Mouse (Mus musculus) embryonic stem cell, embryonic (primary cell): ENCODE results near the gene Lgals3bp.

Experiments
- CTCF ChIA-PET, 4 experiments: fragments of 300-600 bp in 2 of 4; fragments of 350-600 bp in 2 of 4; sonication (Branson Sonifier 250); formaldehyde crosslinking; loops; one replicate each; lab custom pipeline; 2022; ENCODE audit warnings: inconsistent platforms in 2 of 4; lab: Charles Lee
- POLR2A ChIA-PET, 4 experiments: fragments of 300-600 bp in 2 of 4; fragments of 350-600 bp in 2 of 4; sonication (Branson Sonifier 250); formaldehyde crosslinking; loops; one replicate each; lab custom pipeline; 2022; ENCODE audit warnings: antibody characterized with exemption in 4 of 4, inconsistent platforms in 1 of 4; lab: Charles Lee

Gene Lgals3bp

DNA sequence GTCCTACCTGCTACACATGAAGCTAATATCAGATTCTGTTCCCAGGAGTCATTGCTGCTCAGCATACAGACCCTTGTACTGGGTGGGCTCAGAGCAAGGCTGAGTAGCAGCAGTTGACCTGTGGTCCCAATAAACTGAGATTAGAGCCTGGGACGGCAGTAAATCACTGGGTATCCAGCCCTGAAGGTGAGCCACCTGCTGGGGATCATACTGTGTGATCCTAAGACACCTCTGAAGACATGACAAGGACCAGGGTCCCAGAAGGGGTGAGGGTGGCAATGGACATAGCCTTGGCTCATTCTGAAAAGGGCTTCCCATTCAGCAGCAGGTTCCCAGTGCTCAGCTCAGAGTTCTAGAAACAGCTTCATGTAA lies 8.2 kb upstream of the Lgals3bp start:
- ChIA-PET CTCF (interaction anchor here in 2 of 4 experiments (1.9 to 3.9 kb wide), 3 partner anchors 9 to 13 kb away, joined by 6 to 22 read pairs (median 10); partner anchors contain the start of gene Cant1 (in 1 of the 2)), POLR2A (interaction anchor here in 2 of 4 experiments (0.8 to 1.3 kb wide), 3 partner anchors 13 to 561 kb away, joined by 3 to 4 read pairs (median 3); no protein-coding TSS in a partner anchor)

DNA sequence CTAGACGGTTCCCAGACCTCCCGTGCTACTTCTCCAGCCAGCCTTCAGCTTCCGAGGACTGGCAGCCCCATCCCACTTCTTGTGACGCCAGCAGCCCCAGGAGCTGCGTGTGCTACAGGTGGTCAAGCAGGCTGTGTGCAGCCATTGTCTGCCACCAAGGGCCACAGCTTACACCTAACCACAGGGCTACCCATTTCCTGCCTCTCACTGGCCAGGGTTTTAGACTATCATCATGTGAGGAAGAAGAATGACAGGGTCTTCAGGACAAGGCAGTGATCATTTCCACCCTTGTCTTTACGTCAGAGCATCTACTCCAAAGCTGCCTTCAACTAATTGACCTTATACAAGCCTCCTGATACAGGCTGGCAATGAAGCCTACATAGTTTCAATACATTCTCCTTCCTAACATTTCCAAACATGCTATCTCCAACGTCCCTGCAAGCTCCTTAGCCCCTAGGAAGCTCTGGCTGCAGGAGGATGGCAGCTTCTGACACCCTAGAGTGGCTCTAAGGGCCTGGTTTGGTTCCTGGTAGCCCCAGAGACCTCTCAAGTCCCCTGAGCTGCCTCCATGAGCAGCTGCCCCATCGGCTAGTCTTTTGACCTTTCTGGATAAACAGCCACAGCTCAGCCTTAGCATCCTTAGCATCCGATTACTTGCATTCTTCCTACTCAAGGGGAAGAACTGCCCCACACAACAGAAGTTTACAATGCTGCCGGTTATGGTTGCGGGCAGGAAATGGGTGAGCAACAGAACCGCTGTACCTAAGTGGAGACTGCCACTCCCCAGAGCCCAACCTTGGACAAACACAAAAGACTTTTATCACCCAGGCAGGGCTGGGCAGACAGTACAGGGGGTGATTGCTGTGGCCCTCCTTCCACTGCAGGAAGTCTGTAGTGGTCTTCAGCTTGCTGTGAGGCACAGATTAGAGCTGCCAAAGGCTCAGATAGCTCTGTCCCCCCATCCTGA lies 7.5 kb upstream of the Lgals3bp start:
- CTCF ChIA-PET: interaction anchor here (0.6 to 3.9 kb wide), 6 partner anchors 10 to 122 kb away, joined by 5 to 22 read pairs (median 8); partner anchors contain the start of gene Cant1 (in 1 of the 4)
- POLR2A ChIA-PET: interaction anchor here in 3 of 4 experiments (0.6 to 3.0 kb wide), 10 partner anchors 8 to 560 kb away, joined by 3 to 18 read pairs (median 3); partner anchors contain the start of genes Cant1 (in 1 of the 3) and Usp36 (in 1 of the 3)

DNA sequence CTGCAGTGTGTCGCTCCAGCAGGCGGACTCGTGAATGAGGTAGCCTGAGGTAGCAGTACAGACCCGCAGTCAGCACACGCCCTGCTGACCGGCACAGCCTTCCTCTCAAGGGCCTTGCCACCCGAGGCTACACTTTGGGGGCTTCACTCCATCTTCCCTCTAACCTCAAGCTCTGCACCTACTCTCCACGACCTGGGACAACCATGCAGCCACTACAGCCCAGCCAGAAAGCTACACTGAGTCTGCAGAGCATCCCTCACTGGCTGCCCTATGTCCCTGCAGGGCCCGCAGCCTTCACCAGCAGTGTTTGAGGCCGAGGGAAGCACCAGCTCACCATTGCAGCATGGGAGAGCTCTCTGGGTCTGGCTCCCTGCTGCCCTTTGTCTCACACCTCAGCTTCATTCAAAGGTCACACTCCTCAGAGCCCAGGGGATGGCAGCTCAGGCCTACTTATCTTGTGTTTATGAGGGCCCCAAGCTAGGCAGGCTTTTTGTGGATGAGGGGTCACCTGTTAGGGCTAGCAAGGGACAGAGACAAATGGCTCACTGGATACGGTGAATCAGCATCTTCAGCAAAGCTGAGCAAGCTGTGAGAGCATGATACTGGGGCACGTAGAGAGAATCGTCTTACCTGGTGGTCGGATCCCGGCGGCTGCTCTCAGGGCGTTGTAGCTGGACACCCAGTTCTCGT lies 6.3 kb upstream of the Lgals3bp start:
- CTCF ChIA-PET: interaction anchor here in 3 of 4 experiments (0.5 to 3.9 kb wide), 17 partner anchors 9 to 1369 kb away, joined by 3 to 22 read pairs (median 4); partner anchors contain the start of gene Cant1 (in 1 of the 3)
- POLR2A ChIA-PET: interaction anchor here in 2 of 4 experiments (0.6 to 3.0 kb wide), 7 partner anchors 9 to 463 kb away, joined by 3 to 18 read pairs (median 5); partner anchors contain the start of genes Cant1 (in 1 of the 2) and Usp36 (in 1 of the 2)

DNA sequence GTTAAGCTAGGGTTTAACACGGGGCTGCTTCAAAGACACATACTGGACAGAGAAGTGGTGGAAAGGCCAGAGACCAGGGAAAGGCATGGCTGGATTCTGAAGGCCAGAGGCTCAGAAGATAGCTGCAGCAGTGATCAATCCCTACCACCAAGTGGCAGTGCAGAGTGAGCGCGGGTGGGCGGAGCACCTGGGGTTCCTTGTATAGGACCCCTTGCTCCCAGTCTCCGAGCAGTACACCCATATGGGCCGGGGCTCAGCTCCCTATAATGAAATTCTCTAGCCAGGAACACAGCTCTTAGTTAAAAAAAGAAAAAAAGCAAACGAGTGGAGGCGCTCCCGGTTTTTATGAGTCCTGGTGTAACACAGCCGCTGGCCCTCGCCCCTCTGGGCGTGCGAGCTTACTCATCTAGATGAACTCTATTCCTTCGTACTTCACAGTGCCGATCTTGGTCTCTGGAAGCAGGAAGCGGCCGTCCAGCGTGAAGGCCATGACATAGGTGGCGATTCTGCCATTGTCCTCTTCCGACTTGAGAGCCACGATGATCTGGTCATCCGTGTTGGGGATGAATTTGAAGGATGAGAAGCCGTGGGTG lies 5.5 kb upstream of the Lgals3bp start:
- POLR2A ChIA-PET: interaction anchor here in 2 of 4 experiments (0.6 to 3.0 kb wide), 10 partner anchors 9 to 640 kb away, joined by 3 to 18 read pairs (median 4); partner anchors contain the start of genes Cant1 (in 1 of the 2) and Usp36 (in 1 of the 2)
- CTCF ChIA-PET: interaction anchor here (0.5 to 3.9 kb wide), 42 partner anchors 9 to 1756 kb away, joined by 3 to 22 read pairs (median 4); partner anchors contain the start of gene Cant1 (in 1 of the 4)

DNA sequence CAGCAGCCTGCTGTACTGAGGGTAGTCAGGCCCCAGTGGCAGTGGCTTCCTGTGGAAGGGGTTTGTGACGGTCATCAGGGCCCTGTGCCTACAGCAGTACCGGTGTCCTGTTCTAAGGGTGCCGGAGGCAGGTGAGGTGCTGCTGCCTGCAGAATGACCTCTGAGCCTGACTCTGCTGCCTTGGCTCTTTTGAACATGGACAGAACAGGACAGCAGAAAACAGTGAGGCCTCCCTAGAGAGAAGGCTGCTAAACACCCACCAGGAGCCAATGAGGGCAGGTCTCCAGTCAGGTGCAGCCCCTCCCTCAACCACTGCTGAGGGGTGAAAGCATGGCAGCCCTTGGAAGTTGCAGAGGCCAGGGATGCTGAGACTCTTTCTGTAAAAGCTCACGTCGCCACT lies 4.6 kb upstream of the Lgals3bp start:
- ChIA-PET CTCF (interaction anchor here in 2 of 4 experiments (0.7 to 3.9 kb wide), 7 partner anchors 11 to 102 kb away, joined by 3 to 22 read pairs (median 3); no protein-coding TSS in a partner anchor), POLR2A (interaction anchor here in 1 of 4 experiments (1.4 kb wide), 1 partner anchor 11 kb away, joined by 4 read pairs; no protein-coding TSS in a partner anchor)

DNA sequence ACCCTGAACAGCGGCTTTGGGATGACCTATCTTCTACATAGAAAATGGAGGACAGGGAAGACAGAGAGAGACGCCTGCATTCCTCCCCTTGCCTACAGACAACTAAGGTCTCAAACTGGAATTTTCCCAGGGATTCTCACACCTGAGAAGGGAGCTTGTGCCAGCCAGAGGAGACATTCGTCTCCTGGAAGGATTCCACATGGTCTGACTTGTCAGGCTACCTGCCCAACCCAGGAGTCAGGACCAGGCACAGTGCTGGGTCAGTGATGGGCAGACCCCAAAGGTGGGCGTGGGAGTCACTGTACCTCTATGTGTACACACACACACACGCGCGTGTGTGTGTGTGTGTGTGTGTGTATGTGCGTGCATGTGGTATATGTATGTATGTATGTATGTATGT lies 3.4 kb upstream of the Lgals3bp start:
- CTCF ChIA-PET: interaction anchor here in 1 of 4 experiments (0.6 to 0.9 kb wide), 2 partner anchors 9 to 18 kb away, joined by 3 to 4 read pairs; no protein-coding TSS in a partner anchor
- POLR2A ChIA-PET: interaction anchor here in 2 of 4 experiments (0.9 to 1.4 kb wide), 2 partner anchors 12 to 14 kb away, joined by 3 to 4 read pairs; partner anchors contain the start of gene Cant1 (in 1 of the 2)

DNA sequence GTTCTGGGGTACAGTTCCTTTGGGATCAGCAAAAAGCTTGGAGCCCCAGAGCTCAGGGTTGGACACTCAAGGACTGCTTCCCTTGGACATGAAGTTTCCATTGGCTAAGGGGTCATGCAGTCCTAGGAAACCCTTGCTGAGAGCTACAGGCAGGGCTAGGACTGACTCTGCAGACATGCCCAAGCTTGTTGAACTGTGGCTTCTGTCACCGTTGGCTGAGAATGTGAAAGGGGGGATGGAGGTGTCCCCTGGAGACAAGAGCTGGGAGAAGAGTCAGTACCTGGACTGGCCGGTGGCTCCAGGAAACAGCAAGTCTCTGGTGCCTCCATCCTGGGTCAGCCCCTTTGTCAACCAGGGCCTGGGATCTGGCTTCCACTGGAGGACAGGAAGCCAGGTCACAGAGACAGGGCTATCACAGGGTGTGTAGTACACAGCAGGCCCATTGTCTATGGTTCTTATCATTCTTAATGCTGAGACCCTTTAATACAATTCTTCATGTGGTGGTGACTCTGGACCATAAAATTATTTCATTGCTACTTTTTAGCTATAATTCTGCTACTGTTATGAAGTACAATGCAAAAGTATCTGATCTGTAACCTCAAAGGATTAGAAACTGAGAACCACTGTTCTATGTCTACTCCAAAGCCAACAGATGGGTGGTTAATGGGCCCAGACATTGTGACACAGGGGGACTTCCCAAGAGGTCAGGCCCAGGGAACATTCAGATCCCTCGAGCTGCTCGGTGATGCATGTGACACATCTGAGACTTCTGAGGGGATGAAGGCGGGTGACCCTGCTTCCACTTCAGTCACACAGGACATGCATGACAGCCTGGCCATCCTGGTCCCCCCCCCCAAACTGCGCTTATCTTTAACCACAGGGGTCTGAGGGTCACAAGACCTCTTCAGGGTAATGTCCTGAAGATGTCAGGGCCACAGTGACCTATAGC lies 2.3 kb upstream of the Lgals3bp start:
- CTCF ChIA-PET: interaction anchor here in 2 of 4 experiments (0.6 to 1.5 kb wide), 4 partner anchors 19 to 684 kb away, joined by 3 to 8 read pairs (median 4); no protein-coding TSS in a partner anchor
- POLR2A ChIA-PET: no interaction called here

DNA sequence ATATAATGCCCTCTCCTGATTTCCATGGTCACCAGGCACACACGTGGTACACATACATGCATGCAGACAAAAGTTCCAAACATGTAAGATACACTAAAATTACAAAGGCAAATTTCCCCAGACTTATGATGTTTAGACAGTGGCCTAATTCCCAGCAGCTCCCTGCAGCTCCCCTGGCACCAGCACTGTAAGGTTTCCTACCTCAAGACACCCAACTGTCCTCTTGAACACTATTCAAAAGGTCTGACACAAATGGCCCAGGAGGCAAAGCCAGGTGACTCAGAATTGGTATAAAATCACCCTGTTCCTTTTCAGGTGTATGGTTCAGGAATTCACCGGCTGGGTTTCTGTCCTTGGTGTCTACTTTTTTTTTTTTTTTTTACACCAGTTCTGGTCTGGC lies 1.3 kb upstream of the Lgals3bp start:
- CTCF ChIA-PET: interaction anchor here in 1 of 4 experiments (0.6 to 1.5 kb wide), 3 partner anchors 20 to 685 kb away, joined by 3 to 8 read pairs (median 4); no protein-coding TSS in a partner anchor
- POLR2A ChIA-PET: no interaction called here

DNA sequence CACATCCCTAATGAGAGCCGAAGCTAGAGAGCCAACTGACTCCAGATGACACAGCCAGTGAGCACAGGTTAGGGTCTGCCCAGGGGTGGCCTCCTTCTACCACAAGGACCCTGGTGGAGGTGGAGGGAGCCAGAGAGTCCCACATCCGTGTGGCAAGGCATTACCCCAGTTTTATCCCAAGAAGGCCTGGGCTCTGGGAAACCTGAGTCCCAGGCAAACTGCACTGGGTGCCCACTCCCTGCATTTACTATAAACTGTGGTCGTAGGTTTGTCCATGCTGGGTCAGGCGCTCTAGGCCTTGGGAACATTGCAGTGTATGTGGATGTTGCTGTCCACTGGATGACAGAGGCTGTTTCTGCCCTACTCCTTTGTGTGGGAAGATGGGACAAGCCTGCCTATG lies 697 bp downstream of the Lgals3bp start:
- POLR2A ChIA-PET: interaction anchor here in 2 of 4 experiments (0.6 to 1.0 kb wide), 5 partner anchors 18 to 431 kb away, joined by 3 to 4 read pairs (median 3); partner anchors contain the start of genes Cant1 (in 1 of the 2) and Socs3 (in 1 of the 2)
- CTCF ChIA-PET: interaction anchor here in 2 of 4 experiments (0.6 to 1.0 kb wide), 2 partner anchors 22 to 70 kb away, joined by 3 read pairs; no protein-coding TSS in a partner anchor

DNA sequence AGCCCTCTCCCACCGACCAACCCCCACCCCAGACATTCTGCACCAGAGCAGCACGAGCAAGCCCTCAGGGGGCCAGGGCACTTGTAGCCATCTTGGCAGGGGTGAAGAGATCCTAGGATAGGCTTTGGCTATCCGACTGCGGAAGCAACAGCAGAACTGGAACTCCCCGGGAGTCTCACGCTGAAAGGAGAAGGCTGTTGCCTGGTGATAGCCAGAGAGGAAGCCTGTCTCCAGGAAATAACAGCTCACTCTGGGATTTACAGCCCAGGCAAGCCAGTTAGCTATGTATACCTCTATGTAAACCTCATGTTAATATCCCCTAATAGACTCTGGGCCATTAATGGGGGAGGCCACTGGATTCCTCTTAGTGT lies 1.3 kb downstream of the Lgals3bp start:
- CTCF ChIA-PET: interaction anchor here in 1 of 4 experiments (0.7 to 1.0 kb wide), 2 partner anchors 22 to 212 kb away, joined by 3 read pairs; no protein-coding TSS in a partner anchor
- POLR2A ChIA-PET: interaction anchor here in 1 of 4 experiments (0.5 kb wide), 1 partner anchor 34 kb away, joined by 3 read pairs; no protein-coding TSS in a partner anchor

DNA sequence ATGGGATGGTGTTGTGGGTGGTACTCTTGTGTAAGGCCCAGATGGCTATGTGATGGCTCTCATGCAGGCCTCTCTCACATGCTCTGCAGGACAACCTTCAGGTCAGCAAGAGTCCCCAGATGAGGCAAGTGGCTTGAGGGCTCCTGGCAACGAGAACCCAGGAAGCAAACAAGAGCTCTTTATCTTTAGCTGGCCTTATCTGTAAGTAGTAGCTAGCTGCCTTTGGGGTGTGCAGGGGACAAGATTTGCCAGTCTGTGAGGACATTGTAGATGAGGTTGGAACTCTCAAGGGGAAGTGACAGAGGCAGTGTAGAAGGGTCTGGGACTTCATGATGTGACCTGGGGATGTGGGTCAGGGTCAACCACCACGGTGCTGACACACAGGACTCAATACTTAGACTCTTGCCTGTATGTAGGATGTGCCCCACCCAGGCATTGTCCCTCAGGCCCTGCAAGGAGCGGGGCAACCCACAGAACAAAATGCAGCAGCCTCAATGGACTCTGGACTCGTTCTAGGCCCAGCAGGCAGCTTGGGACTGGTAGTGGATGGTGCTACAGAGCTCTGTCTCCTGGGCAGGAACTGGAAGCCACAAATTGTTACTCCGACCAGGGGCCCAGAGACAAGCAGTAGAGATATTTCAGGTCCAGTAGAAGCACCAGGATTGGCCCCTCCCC lies 1.9 kb downstream of the Lgals3bp start:
- ChIA-PET CTCF (interaction anchor here in 1 of 4 experiments (0.7 kb wide), 1 partner anchor 213 kb away, joined by 3 read pairs; no protein-coding TSS in a partner anchor), POLR2A (interaction anchor here in 2 of 4 experiments (0.5 to 0.6 kb wide), 3 partner anchors 35 to 743 kb away, joined by 3 to 4 read pairs (median 4); no protein-coding TSS in a partner anchor)

DNA sequence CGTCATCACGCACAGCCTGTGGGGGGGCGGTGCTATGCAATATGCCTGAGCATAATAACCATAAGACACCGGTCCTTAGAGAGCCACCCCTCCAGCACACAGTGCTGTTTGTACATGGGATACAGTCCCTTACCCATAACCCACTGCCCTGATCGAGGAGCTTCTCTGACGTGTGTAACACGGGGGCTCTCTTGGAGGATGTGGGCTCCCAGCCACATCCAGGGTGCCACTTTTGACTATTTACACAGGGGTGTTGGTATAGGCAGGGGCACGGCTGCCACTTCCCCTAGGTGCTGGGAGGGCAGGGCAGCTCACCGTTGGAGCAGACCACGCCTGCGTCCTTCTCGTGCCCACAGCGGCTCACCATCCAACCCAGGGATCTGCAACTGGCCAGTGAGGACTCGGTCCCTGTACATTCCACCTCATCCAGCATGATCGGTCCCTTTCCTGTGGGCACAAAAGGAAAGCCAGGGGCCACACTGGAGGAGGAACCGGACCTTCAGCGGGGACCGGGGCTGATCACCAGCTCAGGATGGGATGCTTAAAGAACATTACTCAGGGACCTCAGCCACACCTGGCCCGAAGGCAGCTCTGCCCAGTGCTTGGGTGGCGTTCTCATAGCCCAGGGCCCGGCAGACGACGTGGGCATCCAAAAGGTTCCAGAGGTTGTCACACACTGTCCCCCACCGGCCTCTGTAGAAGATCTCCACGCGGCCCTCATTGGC lies 3.9 kb downstream of the Lgals3bp start:
- CTCF ChIA-PET: interaction anchor here in 3 of 4 experiments (0.6 to 2.3 kb wide), 4 partner anchors 9 to 25 kb away, joined by 3 to 5 read pairs (median 4); no protein-coding TSS in a partner anchor

DNA sequence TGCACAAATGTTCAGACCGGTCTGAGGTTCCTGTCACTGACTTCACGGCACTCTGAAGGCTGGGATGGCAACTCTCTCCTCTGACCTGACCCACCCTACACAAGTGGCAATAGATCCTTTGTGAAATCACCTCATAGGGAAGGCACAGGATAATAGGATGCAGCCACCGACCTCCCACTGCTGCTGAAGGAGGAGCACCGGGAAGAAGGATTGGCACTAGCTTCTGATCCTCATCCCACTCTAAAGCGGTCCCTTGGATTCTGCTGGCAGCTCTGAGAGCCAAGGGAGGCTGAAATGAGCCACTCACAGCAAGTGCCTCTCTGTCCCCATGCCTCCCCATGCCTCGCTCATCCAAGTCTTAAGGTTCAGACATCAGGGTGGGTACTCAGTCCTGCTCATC lies 7.4 kb downstream of the Lgals3bp start:
- POLR2A ChIA-PET: no interaction called here

More for the DNA sequence above, 3.9 kb downstream of the Lgals3bp start:
- POLR2A ChIA-PET: interaction anchor here in 2 of 4 experiments (0.5 to 1.0 kb wide), 2 partner anchors 21 to 129 kb away, joined by 3 read pairs; partner anchors contain the start of gene Cant1 (in 1 of the 2)

DNA sequence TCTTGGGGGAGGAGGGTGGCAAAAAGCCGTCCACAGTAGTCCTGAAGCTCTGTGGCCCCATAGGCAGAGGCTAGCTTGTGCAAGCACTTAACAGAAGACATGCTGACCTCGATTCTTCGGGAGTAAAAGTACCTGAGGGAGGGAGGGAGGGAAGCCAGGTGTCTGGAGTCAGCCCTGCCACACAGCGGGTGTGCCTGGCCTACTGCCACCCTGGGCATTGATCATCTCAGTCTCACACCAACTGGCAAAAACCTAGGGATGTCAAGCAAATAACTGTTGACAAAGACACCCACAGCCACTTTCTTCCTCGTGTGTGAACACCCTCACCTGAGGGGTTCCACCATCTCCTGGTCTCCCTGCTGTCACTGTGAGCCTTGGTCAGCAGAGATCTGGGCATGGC lies 7.9 kb downstream of the Lgals3bp start:
- ChIA-PET POLR2A (no interaction called here), CTCF (interaction anchor here in 3 of 4 experiments (0.7 to 1.5 kb wide), 3 partner anchors 49 to 1389 kb away, joined by 3 to 6 read pairs (median 5); no protein-coding TSS in a partner anchor)

More for the DNA sequence above, 7.4 kb downstream of the Lgals3bp start:
- CTCF ChIA-PET: interaction anchor here in 1 of 4 experiments (0.6 kb wide), 1 partner anchor 66 kb away, joined by 3 read pairs; no protein-coding TSS in a partner anchor
